Mouse (Mus musculus) heart, postnatal 0 days (tissue): ENCODE data around the gene Myo1d. TPM values are rescaled to one million over a fixed set of nuclear protein-coding genes. Genes with fewer than 3 reads are reported as not detected.

Experiments used
- ATAC-seq: fragments of 200-750 bp; cut with Nextera tagmentation; 2 replicates; pipeline ENCODE4 v1.8.0; 2017; ENCODE audit warnings: low read depth, moderate number of reproducible peaks, moderate library complexity; ENCODE audit not compliant: insufficient read depth
- DNase-seq: peaks from one replicate; pipeline ENCODE4 v3.0.0-alpha.2; 2016; ENCODE audit warnings: low spot score
- H3K27ac ChIP-seq: fragments of 300-500 bp; sonication (generic); 2 replicates; pipeline ENCODE4 v1.5.1; 2014; ENCODE audit warnings: low read depth, mild to moderate bottlenecking
- H3K27me3 ChIP-seq: fragments of 300-500 bp; sonication (generic); 2 replicates; pipeline ENCODE4 v1.6.1; 2014; ENCODE audit warnings: low read length, mixed read lengths; ENCODE audit not compliant: control insufficient read depth, insufficient read depth
- H3K36me3 ChIP-seq: fragments of 300-500 bp; sonication (generic); replicated peaks from 2 replicates; pipeline ENCODE4 v1.6.1; 2014; ENCODE audit warnings: low read length, mixed read lengths; ENCODE audit not compliant: control insufficient read depth, insufficient read depth
- H3K4me1 ChIP-seq: fragments of 300-500 bp; sonication (generic); 2 replicates; pipeline ENCODE4 v1.6.1; 2014; ENCODE audit warnings: antibody characterized with exemption; ENCODE audit not compliant: control insufficient read depth, insufficient read depth
- H3K4me2 ChIP-seq: fragments of 300-500 bp; sonication (generic); 2 replicates; pipeline ENCODE4 v1.6.1; 2014; ENCODE audit warnings: low read depth, mild to moderate bottlenecking, low read length, moderate library complexity
- H3K4me3 ChIP-seq: fragments of 300-500 bp; sonication (generic); 2 replicates; pipeline ENCODE4 v1.5.1; 2014; ENCODE audit warnings: low read depth, low read length
- H3K9ac ChIP-seq: fragments of 300-500 bp; sonication (generic); replicated peaks from 2 replicates; pipeline ENCODE4 v1.6.1; 2014; ENCODE audit warnings: low read depth, low read length, mixed read lengths
- H3K9me3 ChIP-seq: fragments of 300-500 bp; sonication (generic); replicated peaks from 2 replicates; pipeline ENCODE4 v1.6.1; 2016; ENCODE audit warnings: low read length; ENCODE audit not compliant: control insufficient read depth
- CTCF ChIP-seq: IDR thresholded peaks from 2 replicates; pipeline ENCODE4 v1.5.1; 2016; ENCODE audit warnings: antibody characterized with exemption, control low read depth, low read depth
- EP300 ChIP-seq: IDR thresholded peaks from 2 replicates; pipeline ENCODE4 v1.6.1; 2016; ENCODE audit warnings: antibody characterized with exemption, low read depth
- WGBS: fragments of 180-500 bp; shearing (Covaris S2); extraction: QIAGEN DNeasy Blood & Tissue Kit; methylation state at CpG from one replicate; pipeline ENCODE4 v1.1.7; 2014; 5-methylcytosine and 5-hydroxymethylcytosine counted together
- polyA plus RNA-seq: library from polyadenylated mRNA; unstranded; fragments of >200 nt; fragmentation: Nextera tagmentation; extraction: Ambion mirVana; gene quantifications from 2 replicates; pipeline ENCODE4 v1.2.1, GENCODE M21; 2015
- total RNA-seq: library from RNA; depleted of rRNA; stranded (reverse); fragments of >200 nt; gene quantifications from 2 replicates; pipeline ENCODE4 v1.2.3, GENCODE M21; 2014; ENCODE audit warnings: low replicate concordance

The Myo1d gene
- total and polyA plus RNA-seq, 2 experiments from 2014 or later = 4.5 to 4.6 TPM

- H3K4me3 ChIP-seq = peak overlapping the region; percentile 74
- H3K27ac ChIP-seq = peak overlapping the region; percentile 51; the same call in 1 of the 2 replicates
- DNase-seq (no peak), ATAC-seq (peak; percentile 4; the same call in 1 of the 2 replicates)
- peaks cover 9% of the 10 kb centered on the region for H3K27me3 ChIP-seq
- peaks cover 6% of the 10 kb centered on the region; the same call in 1 of the 2 replicates for H3K36me3 ChIP-seq
- peaks cover 8% of the 10 kb centered on the region; the same call in 1 of the 2 replicates for H3K4me1 ChIP-seq
- TF ChIP-seq CTCF = no peak
- no peaks in the 10 kb centered on the region for H3K9me3 ChIP-seq
- peak overlapping the region; percentile 63 for H3K9ac ChIP-seq
- peak overlapping the region; percentile 99 for H3K4me2 ChIP-seq
- 18% methylated on average over 51 of the region's 55 CpGs for WGBS
Observed at GRCm38 (mm10) chr11:80477341-80478199, 302.3 kb downstream of the Myo1d start.

- DNase-seq (peak; percentile 80), ATAC-seq (peak; percentile 90)
- no peaks in the 10 kb centered on the region for H3K9me3 ChIP-seq
- under 1% methylated on average over 76 of the region's 116 CpGs for WGBS
- H3K4me3 ChIP-seq = peak within 1 kb of the TSS; percentile 74
- H3K9ac ChIP-seq = peak within 1 kb of the TSS; percentile 63
- H3K27me3 ChIP-seq = peaks cover 9% of the 10 kb centered on the region
- peak within 1 kb of the TSS; percentile 99 for H3K4me2 ChIP-seq
- H3K4me1 ChIP-seq = peaks cover 8% of the 10 kb centered on the region; the same call in 1 of the 2 replicates
- H3K36me3 ChIP-seq = peaks cover 17% of the 10 kb centered on the region
- no peak for TF ChIP-seq EP300
- peak; percentile 44 for TF ChIP-seq CTCF
- H3K27ac ChIP-seq = peak within 1 kb of the TSS; percentile 51; the same call in 1 of the 2 replicates
Observed at GRCm38 (mm10) chr11:80476222-80477189, 303.3 kb downstream of the Myo1d start, which contains the start of gene Cdk5r1. Cdk5r1 (plus strand) TSS chr11:80477023.

- ATAC-seq = no peak
- peaks cover 9% of the 10 kb centered on the region for H3K27me3 ChIP-seq
- peaks cover 8% of the 10 kb centered on the region; the same call in 1 of the 2 replicates for H3K4me1 ChIP-seq
- H3K27ac ChIP-seq = no peak overlapping the region
- TF ChIP-seq EP300 (no peak), CTCF (no peak)
- H3K9ac ChIP-seq = no peak overlapping the region
- no peak overlapping the region for H3K4me2 ChIP-seq
- DNase-seq = no peak
- no peak overlapping the region for H3K4me3 ChIP-seq
- no peaks in the 10 kb centered on the region for H3K9me3 ChIP-seq
- 85% methylated on average over 9 of the region's 9 CpGs for WGBS
- H3K36me3 ChIP-seq = peaks cover 25% of the 10 kb centered on the region
Observed at GRCm38 (mm10) chr11:80475544-80475943, 304.3 kb downstream of the Myo1d start.

- Histone ChIP-seq H3K9ac (no peak overlapping the region), H3K9me3 (no peaks in the 10 kb centered on the region), H3K36me3 (peaks cover 32% of the 10 kb centered on the region), H3K4me1 (peaks cover 8% of the 10 kb centered on the region; the same call in 1 of the 2 replicates), H3K4me3 (no peak overlapping the region), H3K27me3 (peaks cover 9% of the 10 kb centered on the region), H3K4me2 (no peak overlapping the region), H3K27ac (no peak overlapping the region)
- no peak for ATAC-seq
- no peak for TF ChIP-seq CTCF
- no peak for TF ChIP-seq EP300
- 91% methylated on average over 11 of the region's 11 CpGs for WGBS
- DNase-seq = no peak
Observed at GRCm38 (mm10) chr11:80474846-80475245, 305.0 kb downstream of the Myo1d start.

GRCm38 (mm10) chr11:80474175-80474691 is 305.6 kb downstream of the Myo1d start:
- no peak for DNase-seq
- H3K9me3 ChIP-seq = no peaks in the 10 kb centered on the region
- no peak overlapping the region for H3K4me2 ChIP-seq
- H3K27me3 ChIP-seq = peaks cover 9% of the 10 kb centered on the region
- H3K4me1 ChIP-seq = peaks cover 8% of the 10 kb centered on the region; the same call in 1 of the 2 replicates
- H3K4me3 ChIP-seq = no peak overlapping the region
- ATAC-seq = no peak
- no peak for TF ChIP-seq EP300
- peak; percentile 40 for TF ChIP-seq CTCF
- peaks cover 38% of the 10 kb centered on the region for H3K36me3 ChIP-seq
- WGBS = 43% methylated on average over 2 of the region's 2 CpGs
- no peak overlapping the region for H3K9ac ChIP-seq
- H3K27ac ChIP-seq = no peak overlapping the region
